Mouse (Mus musculus) kidney, adult 2 months (tissue): ENCODE data around the gene Gtf2a1.

ENCODE experiments used
- CTCF ChIP-seq: fragments of 200-500 bp; conservative IDR thresholded peaks from 2 replicates; pipeline ENCODE4 v1.5.1; 2011; ENCODE audit warnings: low read depth, mild to moderate bottlenecking, control low read depth, low read length, moderate library complexity, mixed read lengths; ENCODE audit not compliant: insufficient read depth, insufficient read length
- POLR2A ChIP-seq: fragments of 200-500 bp; IDR thresholded peaks from one replicate; pipeline ENCODE4 v1.6.1; 2011; ENCODE audit warnings: low read depth, low read length, control low read depth

- TF ChIP-seq CTCF (no peak), POLR2A (no peak)
These were observed 38.3 kb downstream of the Gtf2a1 start for GRCm38 (mm10) chr12:91551773-91552526.
